Mouse (Mus musculus): Measurements from ENCODE around the gene Amotl1.

DNA sequence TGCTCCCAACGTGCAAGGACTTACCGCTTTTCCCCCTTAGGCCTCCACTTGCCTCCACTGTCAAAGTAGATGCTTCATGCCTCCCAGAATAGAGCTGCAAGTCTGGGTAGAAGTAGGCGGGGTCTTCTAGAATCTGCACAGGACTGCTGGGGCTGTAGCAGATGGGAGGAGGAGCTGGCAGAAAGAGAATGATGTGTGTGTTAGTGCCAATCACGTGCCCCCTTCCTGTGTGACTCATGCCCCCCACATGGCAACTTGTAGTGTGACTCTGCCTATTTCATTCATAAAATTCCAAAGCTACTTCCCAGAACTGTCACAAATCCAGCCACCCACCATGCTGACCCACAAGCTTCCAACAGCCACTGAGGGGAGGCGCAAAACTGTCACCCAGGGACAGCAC, 48.4 kb downstream of the Amotl1 start:
- no peak for TF ChIP-seq CTCF (conservative IDR thresholded peaks at IDR 0.05; ENCODE audit: insufficient read depth, insufficient read length, low read depth, low read length)
- no peak for TF ChIP-seq POLR2A (IDR thresholded peaks at IDR 0.05; ENCODE audit: low read depth, low read length)

Data from kidney, adult 2 months (tissue).